Mouse (Mus musculus): Measurements from ENCODE around the gene H2-M10.3. TPM values are rescaled to one million over a fixed set of nuclear protein-coding genes. Genes with fewer than 3 reads are reported as not detected.

The H2-M10.3 gene
- not detected for polyA plus RNA-seq (2017; shearing (Covaris generic))

DNA sequence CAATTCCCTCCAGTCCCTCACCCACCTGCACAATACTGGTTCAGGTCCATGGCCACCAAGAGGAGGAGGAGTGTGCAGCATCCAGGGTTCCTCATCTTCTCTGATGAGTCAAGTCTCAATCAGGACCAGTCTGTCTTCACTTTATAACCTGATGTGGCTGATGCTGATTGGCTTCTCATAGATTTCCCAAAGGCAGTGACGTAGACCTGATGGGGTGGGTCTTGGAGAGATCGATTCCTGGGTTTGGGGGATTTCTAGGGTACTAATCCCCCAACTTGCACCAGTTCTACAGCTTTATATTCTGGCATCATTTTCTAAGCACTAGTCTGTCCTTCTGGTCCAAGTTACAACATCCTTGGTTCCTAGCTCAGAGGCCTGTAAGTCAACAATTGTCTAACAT, at the start of gene H2-M10.3:
H2-M10.3 (minus strand) TSS at position 101 of the 400 bp plus-strand sequence.

DNA sequence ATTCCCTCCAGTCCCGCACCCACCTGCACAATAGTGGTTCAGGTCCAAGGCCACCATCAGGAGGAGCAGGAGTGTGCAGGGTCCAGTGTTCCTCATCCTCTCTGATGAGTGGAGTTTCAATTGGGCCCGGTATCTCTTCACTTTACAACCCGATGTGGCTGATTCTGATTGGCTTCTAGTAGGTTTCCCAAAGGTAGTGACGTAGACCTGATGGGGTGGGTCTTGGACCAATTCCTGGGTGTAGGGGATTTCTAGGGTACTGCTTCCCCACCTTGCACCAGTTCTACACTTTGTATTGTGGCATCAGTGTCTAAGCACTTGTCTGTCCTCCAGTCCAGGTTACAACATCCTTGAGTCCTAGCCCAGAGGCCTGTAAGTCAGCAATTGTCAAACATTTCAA, 42.2 kb downstream of the H2-M10.3 start, which contains the start of gene H2-M10.1:
H2-M10.1 (minus strand) TSS at position 101 of the 400 bp plus-strand sequence.

Other genes with a start within 250 kb of the H2-M10.3 start
- 0.91 TPM for gene Gm19684, start 246.7 kb downstream of the H2-M10.3 start, polyA plus RNA-seq (2017; shearing (Covaris generic))
- 0.26 TPM for gene Gm7030, start 239.0 kb downstream of the H2-M10.3 start, polyA plus RNA-seq (2017; shearing (Covaris generic))
- gene Gm8909, start 199.9 kb downstream of the H2-M10.3 start, polyA plus RNA-seq (2017; shearing (Covaris generic)) = 7.7 TPM
- gene H2-T3, start 178.1 kb downstream of the H2-M10.3 start, polyA plus RNA-seq (2017; shearing (Covaris generic)) = 0.59 TPM
- gene Rpp21, start 110.3 kb downstream of the H2-M10.3 start, polyA plus RNA-seq (2017; shearing (Covaris generic)) = 168 TPM
- gene Trim39, start 96.2 kb downstream of the H2-M10.3 start, polyA plus RNA-seq (2017; shearing (Covaris generic)) = 24.5 TPM
- gene H2-M10.2, start 81.9 kb downstream of the H2-M10.3 start, polyA plus RNA-seq (2017; shearing (Covaris generic)) = not detected
- not detected for gene H2-M10.1, start 42.3 kb downstream of the H2-M10.3 start, polyA plus RNA-seq (2017; shearing (Covaris generic))
- gene H2-M10.4, start 93.9 kb upstream of the H2-M10.3 start, polyA plus RNA-seq (2017; shearing (Covaris generic)) = not detected
- gene H2-M11, start 178.7 kb upstream of the H2-M10.3 start, polyA plus RNA-seq (2017; shearing (Covaris generic)) = not detected

All from CD4-positive, CD25-positive, alpha-beta regulatory T cell (primary cell).